Comparison of ENCODE assay signal across 10 mouse cellular contexts in the genomic region with DNA sequence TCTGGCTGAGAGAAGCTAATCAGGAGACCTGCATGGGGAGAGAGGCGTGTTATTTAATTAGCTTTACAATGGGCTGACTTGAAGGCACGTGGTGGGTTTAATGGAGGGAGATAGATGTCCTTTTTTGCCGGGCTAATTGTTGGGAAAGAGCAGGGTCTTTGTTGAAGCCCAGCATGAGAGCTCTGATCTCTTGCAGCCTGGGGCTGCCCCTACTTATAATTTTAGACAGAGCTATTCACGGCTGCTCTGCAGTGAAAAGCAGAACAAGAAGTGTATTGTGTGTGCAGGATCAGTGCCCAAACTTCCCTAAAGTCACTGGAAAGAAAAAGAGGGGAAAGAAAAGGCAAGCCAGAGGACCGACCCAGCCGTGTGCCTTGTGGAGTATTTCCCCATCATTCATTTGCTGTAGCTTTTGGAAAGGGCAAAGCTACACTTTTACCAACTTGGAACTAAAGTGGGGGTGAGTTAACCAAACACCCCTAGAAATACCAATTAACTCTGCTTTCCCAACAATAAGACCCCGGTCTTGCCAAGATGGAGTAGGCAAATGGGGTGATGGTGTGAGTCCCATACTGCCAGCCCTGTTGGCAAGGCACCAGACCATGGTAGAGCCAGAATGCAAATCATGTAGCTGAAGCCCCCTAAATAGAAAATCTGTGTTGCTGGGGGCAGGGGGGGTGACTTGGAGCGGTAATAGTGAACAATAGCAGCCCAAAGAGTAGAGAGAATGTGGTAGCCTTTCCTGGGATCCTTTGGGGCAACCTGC. TPM values are rescaled to one million over a fixed set of nuclear protein-coding genes. Genes with fewer than 3 reads are reported as not detected.
DNase-seq lines count a peak whose midpoint lies in the region; ATAC-seq and TF ChIP-seq lines count a peak whose summit lies in the region.
"Had no signal": no experiment of that assay in that cellular context is flagged by ENCODE, and none has a peak within 500 bp of the region (broad histone marks: within the 10 kb centered on the region; RNA-seq: fewer than 3 reads in every experiment).

No protein-coding gene starts in this region.

- no peak overlapping the region for H3K4me2 ChIP-seq in midbrain, embryonic 14.5 days (ENCODE audit: low read length)

- ATAC-seq in midbrain, embryonic 14.5 days (ENCODE audit: low FRiP score, low TSS enrichment), result peak; percentile 85
- no peak for ATAC-seq in megakaryocyte-erythroid progenitor cell, adult 5-6 weeks (replicated peaks; ENCODE audit: low FRiP score, low TSS enrichment, poor library complexity, severe bottlenecking)

- H3K4me1 ChIP-seq in hindbrain, embryonic 10.5 days (replicated peaks), result peaks cover 24% of the 10 kb centered on the region
- peaks cover 6% of the 10 kb centered on the region; the same call in 1 of the 2 replicates for H3K4me1 ChIP-seq in midbrain, embryonic 14.5 days (ENCODE audit: control insufficient read depth, insufficient read depth, low read length)

- H3K27ac ChIP-seq in hindbrain, embryonic 10.5 days, result no peak overlapping the region
- H3K27ac ChIP-seq in midbrain, embryonic 14.5 days (replicated peaks; ENCODE audit: low read depth, low read length), result no peak overlapping the region

- H3K9me3 ChIP-seq in hindbrain, embryonic 10.5 days, result no peaks in the 10 kb centered on the region
- no peaks in the 10 kb centered on the region for H3K9me3 ChIP-seq in midbrain, embryonic 14.5 days (ENCODE audit: control insufficient read depth, low read length)

- no peak overlapping the region for H3K4me3 ChIP-seq in hindbrain, embryonic 10.5 days
- no peak overlapping the region for H3K4me3 ChIP-seq in midbrain, embryonic 14.5 days (replicated peaks; ENCODE audit: low read depth, low read length)

- TF ChIP-seq POLR2A in brain, embryonic 14.5 days (IDR thresholded peaks at IDR 0.05; ENCODE audit: borderline replicate concordance, extremely low read depth, insufficient read depth, insufficient read length, poor library complexity, severe bottlenecking), result no peak

- DNase-seq in cerebellum, adult 9-10 months, result peak; percentile 7
- no peak for DNase-seq in cerebellum, adult 9-11 months
- DNase-seq in brain, embryonic 14.5 days (ENCODE audit: low read depth), result peak; percentile 94
- peak; percentile 60 for DNase-seq in hindbrain, embryonic 10.5 days (ENCODE audit: low spot score)
- DNase-seq in midbrain, embryonic 14.5 days, result peak; percentile 71
- DNase-seq in gastrocnemius, postnatal 25 days, result no peak
- DNase-seq in frontal cortex, postnatal 14 days (ENCODE audit: low spot score in 2 of 2), result no peak
- DNase-seq: gastrocnemius, postnatal 10 days; thymus, adult 2 months had no signal

- H3K36me3 ChIP-seq in hindbrain, embryonic 10.5 days, result no peaks in the 10 kb centered on the region
- H3K36me3 ChIP-seq in midbrain, embryonic 14.5 days (ENCODE audit: control insufficient read depth, insufficient read depth, low read length), result no peaks in the 10 kb centered on the region

- 17% methylated on average over 8 of the region's 8 CpGs for WGBS in hindbrain, embryonic 10.5 days
- WGBS in midbrain, embryonic 14.5 days, result 5% methylated on average over 8 of the region's 8 CpGs

- no peak overlapping the region for H3K9ac ChIP-seq in midbrain, embryonic 14.5 days (replicated peaks; ENCODE audit: low read length)

- peaks cover 100% of the 10 kb centered on the region for H3K27me3 ChIP-seq in hindbrain, embryonic 10.5 days (ENCODE audit: insufficient read depth, poor library complexity, severe bottlenecking)
- H3K27me3 ChIP-seq in midbrain, embryonic 14.5 days (ENCODE audit: control insufficient read depth, insufficient read depth, low read length), result peaks cover 74% of the 10 kb centered on the region

- TF ChIP-seq CTCF in brain, embryonic 14.5 days (IDR thresholded peaks at IDR 0.05; ENCODE audit: borderline replicate concordance, extremely low read depth, insufficient read depth, insufficient read length), result no peak

RNA-seq across cellular contexts. Expression of gene Ets1, which starts 50.0 kb away (rescaled TPM):
- polyA plus RNA-seq in brain, embryonic 14.5 days (2012; rRNA removed), result 10.6 and 15.8 TPM in 2 replicates
- 29.0 and 32.0 TPM in 2 replicates for polyA plus RNA-seq in hindbrain, embryonic 10.5 days (2016; fragmentation: Nextera tagmentation; extraction: Ambion mirVana)
- polyA plus RNA-seq in midbrain, embryonic 14.5 days (2014; fragmentation: Nextera tagmentation; extraction: Ambion mirVana), result 8.3 and 19.6 TPM in 2 replicates
- total RNA-seq in megakaryocyte-erythroid progenitor cell, adult 5-6 weeks (2014; fragmentation: Nextera tagmentation), result 9.9 and 13.4 TPM in 2 replicates
- 3.2 and 11.0 TPM in 2 replicates for total RNA-seq in megakaryocyte-erythroid progenitor cell, adult 5-6 weeks (2017)
- total RNA-seq in gastrocnemius, postnatal 25 days (2021), result 10 to 100 TPM; 19.1 to 21.7 TPM

Comparison
In these comparisons a context has a peak if more than half of its experiments do, and no peak if none do; other contexts are left out.
1. DNase-seq: peak in cerebellum, adult 9-10 months (single experiment), brain, embryonic 14.5 days (single experiment), hindbrain, embryonic 10.5 days (single experiment) and midbrain, embryonic 14.5 days (single experiment); none in cerebellum, adult 9-11 months (single experiment), gastrocnemius, postnatal 25 days (single experiment) and frontal cortex, postnatal 14 days (0 of 2).